Mouse (Mus musculus): ENCODE results near the gene Gm7029. TPM values are rescaled to one million over a fixed set of nuclear protein-coding genes. Genes with fewer than 3 reads are reported as not detected.
"Not testable (repeated sequence)": the region's sequence is repeated elsewhere in the genome, so short reads cannot be mapped to it uniquely, and the experiment has no call there.

Gm7029 gene
- not detected in 2 replicates for polyA plus RNA-seq (2015; fragmentation: Nextera tagmentation; extraction: Ambion mirVana)

DNA sequence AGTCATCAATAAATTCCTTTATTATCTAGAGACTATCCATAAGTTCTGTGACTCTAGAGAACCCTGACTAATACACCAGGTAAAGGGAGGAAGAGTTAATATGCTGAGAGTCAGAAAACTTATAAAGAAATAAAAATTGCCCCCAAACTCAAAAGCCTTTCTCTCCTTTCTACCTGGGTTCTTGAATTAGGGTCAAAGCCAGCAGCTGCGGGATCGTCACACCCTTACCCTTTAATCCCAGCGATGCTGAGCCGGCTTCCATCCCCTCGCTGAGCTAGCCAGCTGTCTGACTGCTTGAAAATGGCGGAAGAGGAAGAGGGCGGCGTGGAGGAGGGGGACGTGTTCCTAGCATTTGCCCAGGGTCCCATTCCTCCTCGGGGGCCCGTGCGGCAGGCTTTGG is at the start of gene Gm7029:
TSS of gene Gm7029 (plus strand) at position 301 of the 400 bp plus-strand sequence.
- WGBS: no CpG with 5 or more reads among the region's 12 CpGs
- H3K4me2 ChIP-seq (ENCODE audit: low read depth, low read length); ATAC-seq (ENCODE audit: low read depth); H3K9ac ChIP-seq (ENCODE audit: low read length); H3K4me1 ChIP-seq (replicated peaks; ENCODE audit: control insufficient read depth, insufficient read depth, low read length); H3K27me3 ChIP-seq (ENCODE audit: control insufficient read depth, insufficient read depth, low read depth, low read length); H3K4me3 ChIP-seq (ENCODE audit: low read length); H3K9me3 ChIP-seq (ENCODE audit: control insufficient read depth, low read length); H3K27ac ChIP-seq (ENCODE audit: low read length): not testable (repeated sequence)
- peaks cover 17% of the 10 kb centered on the region for H3K36me3 ChIP-seq (ENCODE audit: control insufficient read depth, insufficient read depth, low read length)

DNA sequence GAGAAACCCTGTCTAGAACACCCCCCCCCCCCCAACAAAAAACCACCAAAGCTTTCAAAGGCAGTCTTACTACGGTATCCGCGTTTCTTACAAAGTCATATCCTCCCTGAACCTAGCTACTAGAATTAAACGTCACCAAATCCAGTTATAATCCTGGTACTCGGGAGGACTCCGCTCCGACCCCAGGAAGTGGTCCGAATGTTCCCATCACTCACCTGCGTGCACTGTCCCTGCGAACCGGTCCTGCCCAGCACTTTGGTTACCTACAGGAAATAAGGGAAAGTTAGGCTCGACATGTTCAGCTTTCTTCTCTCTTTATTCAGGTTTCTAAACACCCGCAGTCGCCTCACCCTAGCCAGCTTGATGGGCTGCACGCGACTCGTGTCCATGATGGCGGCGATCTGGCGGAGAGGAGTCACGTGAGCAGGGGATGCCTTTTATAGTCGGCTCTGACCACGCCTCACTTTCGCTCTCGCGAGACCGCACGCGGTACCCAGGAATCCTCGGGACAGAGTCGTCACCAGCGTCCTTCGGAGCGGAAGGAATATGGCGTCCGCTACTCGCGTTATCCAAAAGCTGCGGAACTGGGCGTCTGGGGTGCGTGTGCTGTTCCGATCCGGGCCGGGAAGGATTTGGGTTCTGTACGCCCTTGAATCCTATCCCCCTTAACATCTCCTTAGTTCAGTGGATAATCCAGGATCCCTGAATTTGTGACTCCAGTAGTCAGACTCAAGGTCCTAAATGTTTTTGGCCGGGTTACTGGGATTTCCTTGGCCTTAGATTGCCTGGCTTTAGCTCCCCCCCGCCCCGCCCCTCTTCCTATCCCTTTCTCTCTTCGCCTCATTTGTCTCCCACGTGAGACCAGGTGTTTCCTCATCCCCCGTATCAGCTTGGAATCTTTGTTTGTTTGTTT is 49.3 kb upstream of the Gm7029 start, which contains the start of the genes Rps28 and Ndufa7:
TSS of gene Rps28 (minus strand) at position 479 of the 913 bp plus-strand sequence.
TSS of gene Ndufa7 (plus strand) at position 489 of the 913 bp plus-strand sequence.
- peak within 1 kb of the TSS; percentile 86 for H3K4me2 ChIP-seq (ENCODE audit: low read depth, low read length)
- peaks cover 29% of the 10 kb centered on the region for H3K4me1 ChIP-seq (replicated peaks; ENCODE audit: control insufficient read depth, insufficient read depth, low read length)
- H3K9me3 ChIP-seq (ENCODE audit: control insufficient read depth, low read length): no peaks in the 10 kb centered on the region
- peak within 1 kb of the TSS; percentile 77 for H3K9ac ChIP-seq (ENCODE audit: low read length)
- no peaks in the 10 kb centered on the region for H3K27me3 ChIP-seq (ENCODE audit: control insufficient read depth, insufficient read depth, low read depth, low read length)
- under 1% methylated on average over 51 of the region's 51 CpGs for WGBS
- peaks cover 35% of the 10 kb centered on the region for H3K36me3 ChIP-seq (ENCODE audit: control insufficient read depth, insufficient read depth, low read length)
- ATAC-seq (ENCODE audit: low read depth): peak; percentile 95
- H3K27ac ChIP-seq (ENCODE audit: low read length): peak within 1 kb of the TSS; percentile 57
- peak within 1 kb of the TSS; percentile 89 for H3K4me3 ChIP-seq (ENCODE audit: low read length)

DNA sequence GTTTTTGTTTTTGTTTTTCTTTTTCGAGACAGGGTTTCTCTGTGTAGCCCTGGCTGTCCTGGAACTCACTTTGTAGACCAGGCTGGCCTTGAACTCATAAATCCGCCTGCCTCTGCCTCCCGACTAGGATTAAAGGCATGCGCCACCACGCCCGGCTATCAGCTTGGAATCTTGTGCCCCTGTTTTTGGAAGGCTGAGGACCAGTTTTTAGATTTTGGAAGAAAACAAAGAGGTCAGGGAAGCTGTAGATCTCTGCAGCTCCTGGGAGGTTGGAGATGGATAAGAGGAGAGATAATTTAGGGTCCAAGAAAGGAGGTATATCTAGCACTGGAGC is 48.7 kb upstream of the Gm7029 start:
- not testable (repeated sequence) for H3K9me3 ChIP-seq (ENCODE audit: control insufficient read depth, low read length); ATAC-seq (ENCODE audit: low read depth); H3K27me3 ChIP-seq (ENCODE audit: control insufficient read depth, insufficient read depth, low read depth, low read length)
- Histone ChIP-seq H3K4me1 (replicated peaks; ENCODE audit: control insufficient read depth, insufficient read depth, low read length) (peaks cover 29% of the 10 kb centered on the region), H3K9ac (ENCODE audit: low read length) (peak overlapping the region; percentile 77), H3K4me2 (ENCODE audit: low read depth, low read length) (peak overlapping the region; percentile 75), H3K36me3 (ENCODE audit: control insufficient read depth, insufficient read depth, low read length) (peaks cover 33% of the 10 kb centered on the region), H3K4me3 (ENCODE audit: low read length) (peak overlapping the region; percentile 89), H3K27ac (ENCODE audit: low read length) (peak overlapping the region; percentile 57; the same call in 1 of the 2 replicates)
- WGBS: 5% methylated on average over 6 of the region's 6 CpGs

DNA sequence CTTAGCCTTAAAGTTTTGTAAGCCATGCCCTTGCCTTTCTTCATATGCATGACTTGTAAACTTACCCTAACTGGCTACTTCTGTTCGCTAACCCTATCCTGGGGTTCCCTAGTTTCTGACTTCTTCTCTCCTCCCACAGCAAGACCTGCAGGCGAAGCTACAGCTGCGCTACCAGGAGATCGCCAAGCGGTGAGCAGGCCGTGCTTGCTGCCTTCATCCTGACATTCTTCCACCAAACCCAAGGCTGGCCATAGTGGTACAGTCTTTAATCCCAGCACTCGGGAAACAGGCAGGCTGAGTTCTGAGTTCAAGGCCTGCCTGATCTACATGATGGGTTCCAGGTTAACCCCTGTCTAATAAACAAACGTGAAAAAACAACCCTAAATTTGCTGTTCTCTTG is 48.2 kb upstream of the Gm7029 start:
- WGBS: 77% methylated on average over 8 of the region's 8 CpGs
- no peaks in the 10 kb centered on the region for H3K9me3 ChIP-seq (ENCODE audit: control insufficient read depth, low read length)
- H3K36me3 ChIP-seq (ENCODE audit: control insufficient read depth, insufficient read depth, low read length): peaks cover 32% of the 10 kb centered on the region
- H3K4me2 ChIP-seq (ENCODE audit: low read depth, low read length): peak overlapping the region; percentile 75
- H3K27ac ChIP-seq (ENCODE audit: low read length): no peak overlapping the region
- no peaks in the 10 kb centered on the region for H3K27me3 ChIP-seq (ENCODE audit: control insufficient read depth, insufficient read depth, low read depth, low read length)
- peak overlapping the region; percentile 77 for H3K9ac ChIP-seq (ENCODE audit: low read length)
- no peak for ATAC-seq (ENCODE audit: low read depth)
- H3K4me3 ChIP-seq (ENCODE audit: low read length): peak overlapping the region; percentile 89
- H3K4me1 ChIP-seq (replicated peaks; ENCODE audit: control insufficient read depth, insufficient read depth, low read length): peaks cover 29% of the 10 kb centered on the region

DNA sequence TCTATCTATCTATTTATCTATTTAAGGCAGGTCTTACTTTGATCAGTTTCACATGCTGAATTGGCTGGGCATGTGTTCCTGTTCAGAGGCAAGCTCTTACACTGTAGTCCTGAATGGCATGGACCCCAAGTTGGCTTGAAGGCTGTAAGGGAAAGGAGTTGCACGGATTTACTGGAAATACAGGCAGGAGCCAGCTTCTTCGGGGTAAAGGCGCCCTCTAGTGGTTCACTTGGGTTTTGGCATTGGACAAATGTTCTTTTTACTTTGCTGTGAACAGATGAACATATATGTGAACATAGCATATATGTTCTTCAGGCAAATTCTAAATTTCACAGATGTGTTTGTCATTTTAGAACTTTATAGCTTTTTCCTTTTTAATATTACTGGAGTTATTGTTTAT is 46.8 kb upstream of the Gm7029 start:
- no peak overlapping the region for H3K27ac ChIP-seq (ENCODE audit: low read length)
- no peak overlapping the region for H3K4me2 ChIP-seq (ENCODE audit: low read depth, low read length)
- H3K9me3 ChIP-seq (ENCODE audit: control insufficient read depth, low read length): no peaks in the 10 kb centered on the region
- H3K4me3 ChIP-seq (ENCODE audit: low read length): no peak overlapping the region
- WGBS: 1% methylated on average over 3 of the region's 3 CpGs
- no peak for ATAC-seq (ENCODE audit: low read depth)
- H3K36me3 ChIP-seq (ENCODE audit: control insufficient read depth, insufficient read depth, low read length): peaks cover 24% of the 10 kb centered on the region
- no peaks in the 10 kb centered on the region for H3K27me3 ChIP-seq (ENCODE audit: control insufficient read depth, insufficient read depth, low read depth, low read length)
- peaks cover 29% of the 10 kb centered on the region for H3K4me1 ChIP-seq (replicated peaks; ENCODE audit: control insufficient read depth, insufficient read depth, low read length)
- H3K9ac ChIP-seq (ENCODE audit: low read length): no peak overlapping the region

DNA sequence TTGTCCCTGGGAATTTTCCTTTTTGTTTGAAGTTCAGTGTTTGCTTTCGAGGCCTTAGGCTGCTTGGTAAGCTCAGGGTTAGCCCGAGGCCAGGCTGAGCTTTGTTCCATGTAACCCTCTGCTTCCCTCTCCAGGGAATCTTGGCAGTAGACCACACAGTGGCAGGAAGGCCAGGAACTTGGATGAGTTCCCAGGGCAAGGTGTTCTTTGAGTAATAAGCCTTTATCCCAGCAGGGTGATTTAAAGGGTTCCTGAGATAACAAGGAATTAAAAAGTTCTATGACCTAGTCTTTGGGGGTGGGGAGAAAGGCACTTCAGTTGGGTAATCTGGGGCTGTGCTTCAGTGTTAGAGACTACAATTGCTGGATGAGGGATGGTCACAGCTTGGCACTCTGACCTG is 44.7 kb upstream of the Gm7029 start:
- Histone ChIP-seq H3K36me3 (ENCODE audit: control insufficient read depth, insufficient read depth, low read length) (peaks cover 25% of the 10 kb centered on the region), H3K9ac (ENCODE audit: low read length) (no peak overlapping the region; the same call in 1 of the 2 replicates), H3K4me3 (ENCODE audit: low read length) (no peak overlapping the region), H3K27ac (ENCODE audit: low read length) (peak overlapping the region; percentile 58), H3K27me3 (ENCODE audit: control insufficient read depth, insufficient read depth, low read depth, low read length) (no peaks in the 10 kb centered on the region), H3K4me1 (replicated peaks; ENCODE audit: control insufficient read depth, insufficient read depth, low read length) (peaks cover 18% of the 10 kb centered on the region), H3K4me2 (ENCODE audit: low read depth, low read length) (no peak overlapping the region), H3K9me3 (ENCODE audit: control insufficient read depth, low read length) (no peaks in the 10 kb centered on the region)
- ATAC-seq (ENCODE audit: low read depth): peak; percentile 65
- WGBS: 19% methylated on average over 2 of the region's 2 CpGs

DNA sequence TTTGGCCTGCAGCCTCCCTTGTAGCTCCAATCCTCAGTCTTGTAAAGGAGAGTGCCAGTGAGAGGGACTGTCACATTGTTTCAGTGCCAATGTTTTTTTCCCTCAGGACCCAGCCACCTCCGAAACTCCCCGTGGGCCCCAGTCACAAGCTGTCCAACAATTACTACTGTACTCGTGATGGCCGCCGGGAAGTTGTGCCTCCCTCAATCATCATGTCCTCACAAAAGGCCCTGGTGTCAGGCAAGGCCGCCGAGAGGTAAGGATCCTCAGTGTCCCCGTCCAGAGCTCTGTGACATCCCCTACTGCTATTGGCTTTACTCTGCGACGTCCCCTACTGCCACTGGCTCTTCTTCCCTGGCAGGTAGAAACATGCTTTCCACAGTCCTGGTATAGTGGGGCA is 44.1 kb upstream of the Gm7029 start:
- 86% methylated on average over 10 of the region's 10 CpGs for WGBS
- no peak for ATAC-seq (ENCODE audit: low read depth)
- no peak overlapping the region for H3K4me2 ChIP-seq (ENCODE audit: low read depth, low read length)
- no peaks in the 10 kb centered on the region for H3K27me3 ChIP-seq (ENCODE audit: control insufficient read depth, insufficient read depth, low read depth, low read length)
- peaks cover 18% of the 10 kb centered on the region for H3K4me1 ChIP-seq (replicated peaks; ENCODE audit: control insufficient read depth, insufficient read depth, low read length)
- no peak overlapping the region for H3K4me3 ChIP-seq (ENCODE audit: low read length)
- H3K9ac ChIP-seq (ENCODE audit: low read length): 0 out of 2 replicates have a peak overlapping the region, but pooled peaks have one; percentile 6
- H3K27ac ChIP-seq (ENCODE audit: low read length): peak overlapping the region; percentile 58
- H3K36me3 ChIP-seq (ENCODE audit: control insufficient read depth, insufficient read depth, low read length): peaks cover 31% of the 10 kb centered on the region
- no peaks in the 10 kb centered on the region for H3K9me3 ChIP-seq (ENCODE audit: control insufficient read depth, low read length)

DNA sequence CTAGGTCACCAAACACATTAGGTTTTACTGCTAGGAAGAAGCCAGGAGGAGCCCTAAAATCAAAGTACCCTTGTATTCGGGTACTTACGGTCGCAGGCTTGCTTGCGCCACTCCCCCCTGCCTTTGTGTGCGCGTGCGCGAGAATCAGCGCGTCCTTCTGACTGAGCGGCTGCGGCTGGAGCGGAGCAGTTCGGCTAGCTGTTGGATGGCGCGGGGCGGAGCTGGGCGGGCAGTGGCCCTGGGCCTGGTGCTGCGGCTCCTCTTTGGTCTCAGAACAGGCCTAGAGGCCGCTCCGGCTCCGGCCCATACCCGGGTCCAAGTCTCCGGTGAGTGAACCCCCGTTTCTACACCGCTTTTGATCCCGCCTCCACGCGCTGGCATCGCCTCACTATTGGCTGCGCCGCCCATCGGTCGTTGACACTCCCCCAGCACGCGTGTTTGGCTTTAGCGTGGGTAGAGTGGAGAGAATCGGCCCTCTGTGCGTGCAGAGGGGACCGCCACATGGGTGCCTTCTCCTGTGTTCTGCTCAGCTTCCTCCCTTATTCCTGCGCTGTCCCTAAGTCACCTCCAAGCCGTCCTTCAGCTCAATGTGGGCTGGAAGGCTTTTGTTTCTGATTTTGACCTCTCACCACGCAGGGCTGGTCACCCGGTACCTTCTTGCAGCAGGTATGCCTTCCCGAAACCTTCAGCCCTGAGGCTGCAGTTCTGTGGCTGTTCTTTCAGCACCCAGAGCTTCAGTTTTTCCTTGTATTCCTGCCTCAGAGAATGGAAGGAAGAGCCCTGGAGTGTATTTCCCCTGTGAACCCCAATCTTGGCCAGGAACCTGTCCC is 30.5 kb upstream of the Gm7029 start, which contains the start of gene Cd320:
TSS of gene Cd320 (plus strand) at position 126 of the 830 bp plus-strand sequence.
- under 1% methylated on average over 45 of the region's 45 CpGs for WGBS
- Histone ChIP-seq H3K9me3 (ENCODE audit: control insufficient read depth, low read length) (no peaks in the 10 kb centered on the region), H3K4me2 (ENCODE audit: low read depth, low read length) (peak within 1 kb of the TSS; percentile 94), H3K4me1 (replicated peaks; ENCODE audit: control insufficient read depth, insufficient read depth, low read length) (peaks cover 10% of the 10 kb centered on the region), H3K27me3 (ENCODE audit: control insufficient read depth, insufficient read depth, low read depth, low read length) (no peaks in the 10 kb centered on the region), H3K9ac (ENCODE audit: low read length) (peak within 1 kb of the TSS; percentile 81), H3K4me3 (ENCODE audit: low read length) (peak within 1 kb of the TSS; percentile 88), H3K27ac (ENCODE audit: low read length) (peak within 1 kb of the TSS; percentile 73), H3K36me3 (ENCODE audit: control insufficient read depth, insufficient read depth, low read length) (no peaks in the 10 kb centered on the region; the same call in 1 of the 2 replicates)
- ATAC-seq (ENCODE audit: low read depth): peak; percentile 96

DNA sequence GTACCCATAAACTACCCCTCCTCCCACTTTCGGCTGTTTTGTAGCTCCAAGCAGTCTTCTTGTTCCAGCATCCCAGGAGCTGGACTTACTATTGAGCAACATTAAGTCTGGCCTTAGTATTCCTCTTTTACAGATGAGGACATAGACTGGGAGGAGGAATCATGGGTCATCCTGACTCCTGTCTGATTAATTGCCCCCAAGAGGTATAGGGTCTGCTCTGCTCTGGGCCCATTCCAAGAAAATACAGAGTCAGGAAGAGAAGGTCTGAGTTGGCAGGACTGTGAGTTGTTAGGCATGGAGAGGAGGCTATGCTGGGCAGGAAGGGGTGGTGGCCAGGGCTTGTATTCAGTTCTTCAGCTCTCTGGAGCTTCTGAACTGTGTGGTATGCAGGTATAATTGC is 29.4 kb upstream of the Gm7029 start:
- 58% methylated on average over 1 of the region's 1 CpGs for WGBS
- H3K27me3 ChIP-seq (ENCODE audit: control insufficient read depth, insufficient read depth, low read depth, low read length): no peaks in the 10 kb centered on the region
- H3K4me3 ChIP-seq (ENCODE audit: low read length): no peak overlapping the region
- H3K9ac ChIP-seq (ENCODE audit: low read length): 0 out of 2 replicates have a peak overlapping the region, but pooled peaks have one; percentile 4
- peaks cover 10% of the 10 kb centered on the region for H3K4me1 ChIP-seq (replicated peaks; ENCODE audit: control insufficient read depth, insufficient read depth, low read length)
- no peak for ATAC-seq (ENCODE audit: low read depth)
- H3K4me2 ChIP-seq (ENCODE audit: low read depth, low read length): no peak overlapping the region; the same call in 1 of the 2 replicates
- no peaks in the 10 kb centered on the region for H3K36me3 ChIP-seq (ENCODE audit: control insufficient read depth, insufficient read depth, low read length)
- no peak overlapping the region for H3K27ac ChIP-seq (ENCODE audit: low read length)
- H3K9me3 ChIP-seq (ENCODE audit: control insufficient read depth, low read length): no peaks in the 10 kb centered on the region
